Comparison of ENCODE assay signal across 25 mouse cellular contexts in genomic region chr2:153902726-153903125, GRCm38 (mm10). TPM values are rescaled to one million over a fixed set of nuclear protein-coding genes. Genes with fewer than 3 reads are reported as not detected.
DNase-seq lines count a peak whose midpoint lies in the region; ATAC-seq and TF ChIP-seq lines count a peak whose summit lies in the region.
"Had no signal": no experiment of that assay in that cellular context is flagged by ENCODE, and none has a peak within 500 bp of the region (broad histone marks: within the 10 kb centered on the region; RNA-seq: fewer than 3 reads in every experiment).

No protein-coding gene starts in this region.

- no peaks in the 10 kb centered on the region for H3K9me3 ChIP-seq in intestine, embryonic 16.5 days (ENCODE audit: control insufficient read depth, low read length)
- H3K9me3 ChIP-seq in midbrain, embryonic 14.5 days (ENCODE audit: control insufficient read depth, low read length), result no peaks in the 10 kb centered on the region
- H3K9me3 ChIP-seq in forebrain, postnatal 0 days (ENCODE audit: low read length), result no peaks in the 10 kb centered on the region
- H3K9me3 ChIP-seq: embryonic facial prominence, embryonic 13.5 days; forebrain, embryonic 12.5 days; heart, embryonic 13.5 days; hindbrain, embryonic 12.5 days had no signal

- no peak overlapping the region for H3K27ac ChIP-seq in intestine, embryonic 16.5 days (ENCODE audit: low read length)
- H3K27ac ChIP-seq in midbrain, embryonic 14.5 days (replicated peaks; ENCODE audit: low read depth, low read length), result no peak overlapping the region
- no peak overlapping the region for H3K27ac ChIP-seq in forebrain, postnatal 0 days (ENCODE audit: low read depth, low read length)
- H3K27ac ChIP-seq: embryonic facial prominence, embryonic 13.5 days; forebrain, embryonic 12.5 days; gastrocnemius, adult 2 months; heart, embryonic 13.5 days; hindbrain, embryonic 12.5 days had no signal

- H3K4me1 ChIP-seq in intestine, embryonic 16.5 days (ENCODE audit: control insufficient read depth, insufficient read depth, low read length), result no peaks in the 10 kb centered on the region
- H3K4me1 ChIP-seq in midbrain, embryonic 14.5 days (ENCODE audit: control insufficient read depth, insufficient read depth, low read length), result no peaks in the 10 kb centered on the region
- H3K4me1 ChIP-seq in forebrain, postnatal 0 days (ENCODE audit: insufficient read depth), result no peaks in the 10 kb centered on the region
- H3K4me1 ChIP-seq: embryonic facial prominence, embryonic 13.5 days; forebrain, embryonic 12.5 days; heart, embryonic 13.5 days; hindbrain, embryonic 12.5 days had no signal

- no peak overlapping the region for H3K4me3 ChIP-seq in intestine, embryonic 16.5 days (ENCODE audit: low read length)
- H3K4me3 ChIP-seq in midbrain, embryonic 14.5 days (replicated peaks; ENCODE audit: low read depth, low read length), result no peak overlapping the region
- no peak overlapping the region for H3K4me3 ChIP-seq in forebrain, postnatal 0 days (ENCODE audit: low read depth, low read length)
- H3K4me3 ChIP-seq: embryonic facial prominence, embryonic 13.5 days; forebrain, embryonic 12.5 days; gastrocnemius, adult 2 months; heart, embryonic 13.5 days; hindbrain, embryonic 12.5 days had no signal

- no peaks in the 10 kb centered on the region for H3K27me3 ChIP-seq in intestine, embryonic 16.5 days (replicated peaks; ENCODE audit: control insufficient read depth, insufficient read depth, low read length)
- H3K27me3 ChIP-seq in midbrain, embryonic 14.5 days (ENCODE audit: control insufficient read depth, insufficient read depth, low read length), result no peaks in the 10 kb centered on the region
- H3K27me3 ChIP-seq in forebrain, postnatal 0 days (ENCODE audit: insufficient read depth, low read length), result no peaks in the 10 kb centered on the region
- H3K27me3 ChIP-seq: embryonic facial prominence, embryonic 13.5 days; forebrain, embryonic 12.5 days; hindbrain, embryonic 12.5 days had no signal

- no peak for ATAC-seq in intestine, embryonic 16.5 days
- ATAC-seq in midbrain, embryonic 14.5 days (ENCODE audit: low FRiP score, low TSS enrichment), result no peak
- ATAC-seq in forebrain, postnatal 0 days, result no peak
- ATAC-seq: forebrain, embryonic 16.5 days; hindbrain, embryonic 16.5 days; inflammation-experienced regulatory T-cells, adult 6 months; Patski had no signal

- TF ChIP-seq CTCF in forebrain, postnatal 0 days (IDR thresholded peaks at IDR 0.05; ENCODE audit: low read depth), result no peak

- WGBS in intestine, embryonic 16.5 days, result 77% methylated on average over 6 of the region's 6 CpGs
- WGBS in midbrain, embryonic 14.5 days, result 84% methylated on average over 6 of the region's 6 CpGs
- WGBS in forebrain, postnatal 0 days, result 77% methylated on average over 6 of the region's 6 CpGs

- no peaks in the 10 kb centered on the region for H3K36me3 ChIP-seq in intestine, embryonic 16.5 days (ENCODE audit: control insufficient read depth, insufficient read depth, low read length)
- H3K36me3 ChIP-seq in midbrain, embryonic 14.5 days (ENCODE audit: control insufficient read depth, insufficient read depth, low read length), result no peaks in the 10 kb centered on the region
- H3K36me3 ChIP-seq in forebrain, postnatal 0 days (ENCODE audit: insufficient read depth), result no peaks in the 10 kb centered on the region
- H3K36me3 ChIP-seq: embryonic facial prominence, embryonic 13.5 days; forebrain, embryonic 12.5 days; heart, embryonic 13.5 days; hindbrain, embryonic 12.5 days had no signal

- H3K4me2 ChIP-seq in intestine, embryonic 16.5 days (ENCODE audit: low read depth, low read length), result no peak overlapping the region
- H3K4me2 ChIP-seq in midbrain, embryonic 14.5 days (ENCODE audit: low read length), result no peak overlapping the region
- no peak overlapping the region for H3K4me2 ChIP-seq in forebrain, postnatal 0 days (ENCODE audit: low read depth)
- H3K4me2 ChIP-seq: embryonic facial prominence, embryonic 13.5 days; forebrain, embryonic 12.5 days; heart, embryonic 13.5 days; hindbrain, embryonic 12.5 days had no signal

- no peak overlapping the region for H3K9ac ChIP-seq in intestine, embryonic 16.5 days (ENCODE audit: low read depth, low read length)
- H3K9ac ChIP-seq in midbrain, embryonic 14.5 days (replicated peaks; ENCODE audit: low read length), result no peak overlapping the region
- H3K9ac ChIP-seq in forebrain, postnatal 0 days, result no peak overlapping the region
- H3K9ac ChIP-seq: embryonic facial prominence, embryonic 13.5 days; forebrain, embryonic 12.5 days; heart, embryonic 13.5 days; hindbrain, embryonic 12.5 days had no signal

- DNase-seq in brain, adult 2 months (ENCODE audit: low read depth, low spot score), result peak; percentile 88
- DNase-seq in cerebellum, adult 11-12 months, result peak; percentile 81
- peak; percentile 84 for DNase-seq in cerebellum, adult 9-10 months
- peak; percentile 61 to 72 for DNase-seq in cerebellum, postnatal 25 days
- no peak for DNase-seq in midbrain, embryonic 14.5 days
- DNase-seq in forebrain, postnatal 0 days, result no peak
- DNase-seq: adrenal gland, adult 8-10 months; adrenal gland, postnatal 36 days; gastrocnemius, adult 2 months; gastrocnemius, postnatal 25 days; heart, adult 11 months; heart, postnatal 4 days; kidney, adult 11 months; kidney, adult 9 months had no signal

RNA-seq across cellular contexts. Expression of gene Bpifb6, which starts 2.5 kb away (rescaled TPM):
- polyA plus RNA-seq in intestine, embryonic 16.5 days (2015; fragmentation: Nextera tagmentation; extraction: Ambion mirVana), result not detected in 2 replicates
- 0.12 TPM in 1 of 2 replicates, not detected in the other for polyA plus RNA-seq in midbrain, embryonic 14.5 days (2014; fragmentation: Nextera tagmentation; extraction: Ambion mirVana)
- 0.46 TPM in 1 of 2 replicates, not detected in the other for total RNA-seq in forebrain, postnatal 0 days (2014; rRNA removed)
- polyA plus RNA-seq in forebrain, postnatal 0 days (2015; fragmentation: Nextera tagmentation; extraction: Ambion mirVana), result not detected in 2 replicates
- total RNA-seq: CH12.LX; gastrocnemius, adult 2 months; gastrocnemius, postnatal 25 days; heart, postnatal 4 days had no signal
- polyA plus RNA-seq: embryonic facial prominence, embryonic 13.5 days; forebrain, embryonic 12.5 days; forebrain, embryonic 16.5 days; heart, embryonic 13.5 days; heart, postnatal 0 days; hindbrain, embryonic 12.5 days; hindbrain, embryonic 16.5 days; inflammation-experienced regulatory T-cells, adult 6 months; Patski had no signal

RNA-seq across cellular contexts. Expression of gene Bpifb3, which starts 15.3 kb away (rescaled TPM):
- polyA plus RNA-seq in intestine, embryonic 16.5 days (2015; fragmentation: Nextera tagmentation; extraction: Ambion mirVana), result not detected in 2 replicates
- polyA plus RNA-seq in midbrain, embryonic 14.5 days (2014; fragmentation: Nextera tagmentation; extraction: Ambion mirVana), result not detected in 2 replicates
- not detected in 2 replicates for total RNA-seq in forebrain, postnatal 0 days (2014; rRNA removed)
- 0.10 TPM in 1 of 2 replicates, not detected in the other for polyA plus RNA-seq in forebrain, postnatal 0 days (2015; fragmentation: Nextera tagmentation; extraction: Ambion mirVana)
- total RNA-seq: adrenal gland, adult 8-10 months; adrenal gland, postnatal 36 days; CH12.LX; gastrocnemius, adult 2 months; gastrocnemius, postnatal 25 days; heart, postnatal 4 days had no signal
- polyA plus RNA-seq: embryonic facial prominence, embryonic 13.5 days; forebrain, embryonic 12.5 days; forebrain, embryonic 16.5 days; heart, embryonic 13.5 days; heart, postnatal 0 days; hindbrain, embryonic 12.5 days; inflammation-experienced regulatory T-cells, adult 6 months; Patski had no signal

RNA-seq across cellular contexts. Expression of gene Bpifb2, which starts 27.9 kb away (rescaled TPM):
- polyA plus RNA-seq in intestine, embryonic 16.5 days (2015; fragmentation: Nextera tagmentation; extraction: Ambion mirVana), result not detected in 2 replicates
- polyA plus RNA-seq in midbrain, embryonic 14.5 days (2014; fragmentation: Nextera tagmentation; extraction: Ambion mirVana), result not detected in 2 replicates
- not detected in 2 replicates for total RNA-seq in forebrain, postnatal 0 days (2014; rRNA removed)
- not detected in 2 replicates for polyA plus RNA-seq in forebrain, postnatal 0 days (2015; fragmentation: Nextera tagmentation; extraction: Ambion mirVana)
- total RNA-seq: CH12.LX; gastrocnemius, adult 2 months; gastrocnemius, postnatal 25 days; heart, postnatal 4 days had no signal
- polyA plus RNA-seq: embryonic facial prominence, embryonic 13.5 days; forebrain, embryonic 12.5 days; forebrain, embryonic 16.5 days; heart, postnatal 0 days; hindbrain, embryonic 12.5 days; inflammation-experienced regulatory T-cells, adult 6 months; Patski had no signal

RNA-seq across cellular contexts. Expression of gene Sun5, which starts 31.8 kb away (rescaled TPM):
- not detected in 2 replicates for polyA plus RNA-seq in intestine, embryonic 16.5 days (2015; fragmentation: Nextera tagmentation; extraction: Ambion mirVana)
- polyA plus RNA-seq in midbrain, embryonic 14.5 days (2014; fragmentation: Nextera tagmentation; extraction: Ambion mirVana), result not detected in 2 replicates
- not detected in 2 replicates for total RNA-seq in forebrain, postnatal 0 days (2014; rRNA removed)
- polyA plus RNA-seq in forebrain, postnatal 0 days (2015; fragmentation: Nextera tagmentation; extraction: Ambion mirVana), result not detected in 2 replicates
- total RNA-seq: adrenal gland, adult 8-10 months; gastrocnemius, adult 2 months; gastrocnemius, postnatal 25 days; heart, postnatal 4 days had no signal
- polyA plus RNA-seq: embryonic facial prominence, embryonic 13.5 days; forebrain, embryonic 12.5 days; forebrain, embryonic 16.5 days; heart, embryonic 13.5 days; heart, postnatal 0 days; hindbrain, embryonic 12.5 days; hindbrain, embryonic 16.5 days; inflammation-experienced regulatory T-cells, adult 6 months; Patski had no signal

RNA-seq across cellular contexts. Expression of gene Bpifb4, which starts 35.3 kb away (rescaled TPM):
- not detected in 2 replicates for polyA plus RNA-seq in intestine, embryonic 16.5 days (2015; fragmentation: Nextera tagmentation; extraction: Ambion mirVana)
- not detected in 2 replicates for polyA plus RNA-seq in midbrain, embryonic 14.5 days (2014; fragmentation: Nextera tagmentation; extraction: Ambion mirVana)
- not detected in 2 replicates for total RNA-seq in forebrain, postnatal 0 days (2014; rRNA removed)
- polyA plus RNA-seq in forebrain, postnatal 0 days (2015; fragmentation: Nextera tagmentation; extraction: Ambion mirVana), result not detected in 2 replicates
- total RNA-seq: adrenal gland, postnatal 36 days; CH12.LX; gastrocnemius, adult 2 months; gastrocnemius, postnatal 25 days; heart, postnatal 4 days had no signal
- polyA plus RNA-seq: embryonic facial prominence, embryonic 13.5 days; forebrain, embryonic 12.5 days; forebrain, embryonic 16.5 days; heart, embryonic 13.5 days; heart, postnatal 0 days; hindbrain, embryonic 12.5 days; hindbrain, embryonic 16.5 days; inflammation-experienced regulatory T-cells, adult 6 months; Patski had no signal

Comparison
In these comparisons a context has a peak if more than half of its experiments do, and no peak if none do; other contexts are left out.
1. DNase-seq: peak in brain, adult 2 months (single experiment), cerebellum, adult 11-12 months (single experiment), cerebellum, adult 9-10 months (single experiment) and cerebellum, postnatal 25 days (2 of 2); none in midbrain, embryonic 14.5 days (single experiment) and forebrain, postnatal 0 days (single experiment).